Mouse (Mus musculus) forebrain, embryonic 12.5 days (tissue): ENCODE results near the gene Pip5kl1. TPM values are rescaled to one million over a fixed set of nuclear protein-coding genes. Genes with fewer than 3 reads are reported as not detected.

Experiments
- ATAC-seq: fragments of 200-750 bp; cut with Nextera tagmentation; 2 replicates; pipeline ENCODE4 v1.8.0; 2017; ENCODE audit warnings: moderate TSS enrichment; ENCODE audit not compliant: low FRiP score
- H3K27ac ChIP-seq: fragments of 300-500 bp; sonication (generic); 2 replicates; pipeline ENCODE4 v1.5.1; 2016; ENCODE audit warnings: mild to moderate bottlenecking
- H3K27me3 ChIP-seq: fragments of 300-500 bp; sonication (generic); 2 replicates; pipeline ENCODE4 v1.6.1; 2016; ENCODE audit warnings: mild to moderate bottlenecking
- H3K36me3 ChIP-seq: fragments of 300-500 bp; sonication (generic); replicated peaks from 2 replicates; pipeline ENCODE4 v1.6.1; 2016; ENCODE audit warnings: mild to moderate bottlenecking
- H3K4me1 ChIP-seq: fragments of 300-500 bp; sonication (generic); 2 replicates; pipeline ENCODE4 v1.6.1; 2016
- H3K4me2 ChIP-seq: fragments of 300-500 bp; sonication (generic); 2 replicates; pipeline ENCODE4 v1.6.1; 2016; ENCODE audit warnings: mild to moderate bottlenecking, moderate library complexity
- H3K4me3 ChIP-seq: fragments of 300-500 bp; sonication (generic); replicated peaks from 2 replicates; pipeline ENCODE4 v1.5.1; 2016; ENCODE audit warnings: mild to moderate bottlenecking
- H3K9ac ChIP-seq: fragments of 300-500 bp; sonication (generic); 2 replicates; pipeline ENCODE4 v1.6.1; 2016; ENCODE audit warnings: mild to moderate bottlenecking
- H3K9me3 ChIP-seq: fragments of 300-500 bp; sonication (generic); 2 replicates; pipeline ENCODE4 v1.6.1; 2016
- WGBS: fragments of 180-500 bp; shearing (Covaris S2); methylation state at CpG from one replicate; pipeline ENCODE4 v1.1.7; 2016; 5-methylcytosine and 5-hydroxymethylcytosine counted together
- polyA plus RNA-seq: library from polyadenylated mRNA; unstranded; fragments of >200 nt; fragmentation: Nextera tagmentation; extraction: Ambion mirVana; gene quantifications from 2 replicates; pipeline ENCODE4 v1.2.1, GENCODE M21; 2016

Gene Pip5kl1
- polyA plus RNA-seq, 1 experiment from 2014 or later: 2.6 TPM

GRCm38 (mm10) chr2:32575586-32576160 lies 1.1 kb downstream of the Pip5kl1 start, which contains the start of gene 9430097D07Rik:
TSS of gene 9430097D07Rik (minus strand) at chr2:32575684.
- peak within 1 kb of the TSS; percentile 69 for H3K9ac ChIP-seq
- H3K4me1 ChIP-seq: peaks cover 18% of the 10 kb centered on the region
- H3K27ac ChIP-seq: no peak within 1 kb of the TSS
- H3K36me3 ChIP-seq: no peaks in the 10 kb centered on the region
- no peaks in the 10 kb centered on the region for H3K9me3 ChIP-seq
- peak within 1 kb of the TSS; percentile 54 for H3K4me3 ChIP-seq
- H3K27me3 ChIP-seq: peaks cover 47% of the 10 kb centered on the region
- H3K4me2 ChIP-seq: peak within 1 kb of the TSS; percentile 100
- ATAC-seq: peak; percentile 75
- 5% methylated on average over 28 of the region's 28 CpGs for WGBS

- 0 out of 2 replicates have a peak overlapping the region, but pooled peaks have one; percentile 100 for H3K4me2 ChIP-seq
- H3K9me3 ChIP-seq: no peaks in the 10 kb centered on the region
- H3K27me3 ChIP-seq: peaks cover 51% of the 10 kb centered on the region
- no peak overlapping the region for H3K27ac ChIP-seq
- no peak overlapping the region for H3K9ac ChIP-seq
- H3K4me1 ChIP-seq: peaks cover 12% of the 10 kb centered on the region
- ATAC-seq: no peak
- H3K4me3 ChIP-seq: no peak overlapping the region
- no peaks in the 10 kb centered on the region for H3K36me3 ChIP-seq
- 90% methylated on average over 9 of the region's 9 CpGs for WGBS
These were observed 1.9 kb downstream of the Pip5kl1 start for GRCm38 (mm10) chr2:32576532-32576931.

- Histone ChIP-seq H3K9me3 (no peaks in the 10 kb centered on the region), H3K27ac (no peak overlapping the region), H3K9ac (no peak overlapping the region), H3K36me3 (no peaks in the 10 kb centered on the region), H3K4me2 (no peak overlapping the region), H3K27me3 (peaks cover 51% of the 10 kb centered on the region), H3K4me3 (no peak overlapping the region), H3K4me1 (peaks cover 12% of the 10 kb centered on the region)
- no peak for ATAC-seq
- 40% methylated on average over 25 of the region's 30 CpGs for WGBS
These were observed 3.8 kb downstream of the Pip5kl1 start for GRCm38 (mm10) chr2:32578146-32579046.

- H3K27ac ChIP-seq: no peak overlapping the region
- H3K9ac ChIP-seq: no peak overlapping the region
- 35% methylated on average over 19 of the region's 19 CpGs for WGBS
- peak; percentile 51; the same call in 1 of the 2 replicates for ATAC-seq
- no peaks in the 10 kb centered on the region for H3K36me3 ChIP-seq
- H3K4me3 ChIP-seq: peak overlapping the region; percentile 22
- H3K4me1 ChIP-seq: peaks cover 9% of the 10 kb centered on the region
- peak overlapping the region; percentile 32 for H3K4me2 ChIP-seq
- no peaks in the 10 kb centered on the region for H3K9me3 ChIP-seq
- peaks cover 54% of the 10 kb centered on the region for H3K27me3 ChIP-seq
These were observed 7.0 kb downstream of the Pip5kl1 start for GRCm38 (mm10) chr2:32581450-32582095.

- no peak overlapping the region for H3K27ac ChIP-seq
- peaks cover 38% of the 10 kb centered on the region for H3K27me3 ChIP-seq
These were observed 8.5 kb downstream of the Pip5kl1 start for GRCm38 (mm10) chr2:32582830-32583799.

GRCm38 (mm10) chr2:32585149-32585714 lies 10.6 kb downstream of the Pip5kl1 start:
- no peak overlapping the region for H3K9ac ChIP-seq
- no peaks in the 10 kb centered on the region for H3K36me3 ChIP-seq
- no peak for ATAC-seq
- WGBS: 87% methylated on average over 7 of the region's 7 CpGs
- H3K9me3 ChIP-seq: no peaks in the 10 kb centered on the region
- no peak overlapping the region for H3K27ac ChIP-seq
- peaks cover 30% of the 10 kb centered on the region for H3K4me1 ChIP-seq
- no peak overlapping the region for H3K4me3 ChIP-seq
- peaks cover 17% of the 10 kb centered on the region for H3K27me3 ChIP-seq
- no peak overlapping the region for H3K4me2 ChIP-seq

More at GRCm38 (mm10) chr2:32582830-32583799, 8.5 kb downstream of the Pip5kl1 start:
- Histone ChIP-seq H3K9me3 (no peaks in the 10 kb centered on the region), H3K4me3 (peak overlapping the region; percentile 22), H3K4me2 (peak overlapping the region; percentile 56), H3K4me1 (peaks cover 22% of the 10 kb centered on the region), H3K36me3 (no peaks in the 10 kb centered on the region), H3K9ac (peak overlapping the region; percentile 22; the same call in 1 of the 2 replicates)
- peak; percentile 78 for ATAC-seq
- WGBS: 12% methylated on average over 37 of the region's 37 CpGs

GRCm38 (mm10) chr2:32586871-32587351 lies 12.3 kb downstream of the Pip5kl1 start, which contains the start of gene St6galnac4:
TSS of gene St6galnac4 (plus strand) at chr2:32587095.
- Histone ChIP-seq H3K9ac (peak within 1 kb of the TSS; percentile 65), H3K27ac (peak within 1 kb of the TSS; percentile 19; the same call in 1 of the 2 replicates), H3K4me2 (peak within 1 kb of the TSS; percentile 77), H3K36me3 (no peaks in the 10 kb centered on the region), H3K9me3 (no peaks in the 10 kb centered on the region), H3K4me1 (peaks cover 30% of the 10 kb centered on the region), H3K27me3 (peaks cover 9% of the 10 kb centered on the region), H3K4me3 (peak within 1 kb of the TSS; percentile 53)
- WGBS: under 1% methylated on average over 38 of the region's 38 CpGs
- ATAC-seq: peak; percentile 85

GRCm38 (mm10) chr2:32587731-32588321 lies 13.2 kb downstream of the Pip5kl1 start:
- 62% methylated on average over 9 of the region's 9 CpGs for WGBS
- Histone ChIP-seq H3K27me3 (peaks cover 9% of the 10 kb centered on the region), H3K9me3 (no peaks in the 10 kb centered on the region), H3K4me1 (peaks cover 29% of the 10 kb centered on the region), H3K4me3 (peak overlapping the region; percentile 53), H3K4me2 (peak overlapping the region; percentile 77), H3K9ac (no peak overlapping the region; the same call in 1 of the 2 replicates), H3K36me3 (no peaks in the 10 kb centered on the region), H3K27ac (no peak overlapping the region)
- ATAC-seq: no peak

GRCm38 (mm10) chr2:32589213-32589795 lies 14.7 kb downstream of the Pip5kl1 start:
- no peaks in the 10 kb centered on the region for H3K36me3 ChIP-seq
- H3K9me3 ChIP-seq: no peaks in the 10 kb centered on the region
- ATAC-seq: no peak
- WGBS: 76% methylated on average over 11 of the region's 11 CpGs
- peaks cover 9% of the 10 kb centered on the region for H3K27me3 ChIP-seq
- H3K27ac ChIP-seq: no peak overlapping the region; the same call in 1 of the 2 replicates
- no peak overlapping the region for H3K9ac ChIP-seq
- no peak overlapping the region for H3K4me2 ChIP-seq
- H3K4me1 ChIP-seq: peaks cover 24% of the 10 kb centered on the region
- H3K4me3 ChIP-seq: no peak overlapping the region

GRCm38 (mm10) chr2:32590224-32590623 lies 15.6 kb downstream of the Pip5kl1 start:
- WGBS: 88% methylated on average over 10 of the region's 10 CpGs
- peaks cover 24% of the 10 kb centered on the region for H3K4me1 ChIP-seq
- no peak for ATAC-seq

More at GRCm38 (mm10) chr2:32590224-32590623, 15.6 kb downstream of the Pip5kl1 start:
- no peaks in the 10 kb centered on the region for H3K9me3 ChIP-seq
- no peak overlapping the region for H3K4me3 ChIP-seq
- H3K36me3 ChIP-seq: 0 out of 2 replicates have a peak, but pooled peaks cover 4% of the 10 kb centered on the region
- H3K27me3 ChIP-seq: peaks cover 9% of the 10 kb centered on the region
- no peak overlapping the region for H3K27ac ChIP-seq
- no peak overlapping the region for H3K9ac ChIP-seq
- H3K4me2 ChIP-seq: no peak overlapping the region
